Mouse (Mus musculus): ENCODE results near the gene Tgfb1. TPM values are rescaled to one million over a fixed set of nuclear protein-coding genes. Genes with fewer than 3 reads are reported as not detected.

Tgfb1 gene
- polyA plus RNA-seq, 1 experiment = 48.0 TPM

DNA sequence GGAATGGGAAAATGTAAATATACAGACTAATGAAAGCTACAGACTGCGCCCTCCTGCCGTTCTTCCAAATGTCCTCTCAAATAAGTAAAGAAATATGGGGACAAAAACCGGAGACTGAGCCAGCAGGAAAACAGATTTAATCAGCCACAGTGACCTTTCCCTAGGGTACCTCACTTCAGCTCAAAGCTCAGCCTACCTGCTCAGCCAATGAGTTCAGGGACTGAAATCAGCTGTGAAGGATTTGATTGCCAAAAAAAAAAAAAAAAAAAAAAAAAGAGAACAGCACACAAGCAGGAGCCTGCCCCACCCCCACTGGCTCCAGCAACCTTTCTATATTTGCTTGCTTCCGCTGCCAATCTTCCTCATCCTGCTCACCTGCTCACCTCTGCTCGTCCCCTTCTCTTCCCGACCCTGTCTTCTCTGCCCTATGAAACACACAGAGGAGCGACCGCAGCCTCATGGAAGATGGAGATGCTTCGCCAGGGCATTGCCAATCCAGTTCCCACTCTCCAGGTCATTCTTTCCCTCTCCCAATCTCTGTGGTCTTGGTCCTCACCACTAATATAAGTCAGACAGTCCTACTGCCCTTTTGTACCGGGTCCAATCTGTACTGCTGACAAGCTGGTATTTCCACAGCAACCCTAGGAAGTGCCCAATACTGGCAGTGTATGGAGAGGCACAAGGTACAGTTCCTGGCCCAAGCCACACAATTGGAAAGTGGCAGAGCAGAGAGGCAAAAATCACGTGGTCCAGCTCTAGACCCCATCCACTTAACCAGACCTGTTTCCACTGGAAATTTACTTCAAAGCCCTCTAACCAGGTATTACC, 31.0 kb upstream of the Tgfb1 start:
- no peak overlapping the region for H3K27ac ChIP-seq (ENCODE audit: insufficient read depth, low read length)
- H3K4me1 ChIP-seq (ENCODE audit: control insufficient read depth, insufficient read depth, low read length) = no peaks in the 10 kb centered on the region
- no peak overlapping the region for H3K4me3 ChIP-seq (ENCODE audit: insufficient read depth, low read length)
- TF ChIP-seq POLR2A (IDR thresholded peaks at IDR 0.05; ENCODE audit: low read depth, low read length) = no peak
- no peak for TF ChIP-seq CTCF (IDR thresholded peaks at IDR 0.05; ENCODE audit: borderline replicate concordance, insufficient read depth, low read length)

DNA sequence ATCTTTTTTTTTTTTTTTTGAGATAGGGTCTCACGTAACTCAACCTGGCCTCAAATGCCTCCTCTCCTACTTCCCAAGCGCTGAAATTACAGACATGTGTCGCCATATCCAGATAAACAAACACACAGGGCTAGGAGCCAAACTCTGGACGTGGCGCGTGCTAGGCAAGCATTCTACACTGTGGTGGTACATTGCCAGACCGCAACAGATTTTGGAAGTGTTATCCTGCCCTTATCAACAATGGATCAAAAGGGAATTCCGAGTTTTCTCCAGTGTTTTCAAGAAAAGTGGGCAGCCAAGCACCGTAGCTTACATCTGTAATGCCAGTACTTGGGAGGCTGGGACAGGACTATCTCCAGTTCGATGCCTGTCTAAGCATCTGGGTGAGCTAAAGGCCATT, 29.0 kb upstream of the Tgfb1 start:
- no peak for TF ChIP-seq CTCF (IDR thresholded peaks at IDR 0.05; ENCODE audit: borderline replicate concordance, insufficient read depth, low read length)
- TF ChIP-seq POLR2A (IDR thresholded peaks at IDR 0.05; ENCODE audit: low read depth, low read length) = no peak
- no peak overlapping the region for H3K27ac ChIP-seq (ENCODE audit: insufficient read depth, low read length)

DNA sequence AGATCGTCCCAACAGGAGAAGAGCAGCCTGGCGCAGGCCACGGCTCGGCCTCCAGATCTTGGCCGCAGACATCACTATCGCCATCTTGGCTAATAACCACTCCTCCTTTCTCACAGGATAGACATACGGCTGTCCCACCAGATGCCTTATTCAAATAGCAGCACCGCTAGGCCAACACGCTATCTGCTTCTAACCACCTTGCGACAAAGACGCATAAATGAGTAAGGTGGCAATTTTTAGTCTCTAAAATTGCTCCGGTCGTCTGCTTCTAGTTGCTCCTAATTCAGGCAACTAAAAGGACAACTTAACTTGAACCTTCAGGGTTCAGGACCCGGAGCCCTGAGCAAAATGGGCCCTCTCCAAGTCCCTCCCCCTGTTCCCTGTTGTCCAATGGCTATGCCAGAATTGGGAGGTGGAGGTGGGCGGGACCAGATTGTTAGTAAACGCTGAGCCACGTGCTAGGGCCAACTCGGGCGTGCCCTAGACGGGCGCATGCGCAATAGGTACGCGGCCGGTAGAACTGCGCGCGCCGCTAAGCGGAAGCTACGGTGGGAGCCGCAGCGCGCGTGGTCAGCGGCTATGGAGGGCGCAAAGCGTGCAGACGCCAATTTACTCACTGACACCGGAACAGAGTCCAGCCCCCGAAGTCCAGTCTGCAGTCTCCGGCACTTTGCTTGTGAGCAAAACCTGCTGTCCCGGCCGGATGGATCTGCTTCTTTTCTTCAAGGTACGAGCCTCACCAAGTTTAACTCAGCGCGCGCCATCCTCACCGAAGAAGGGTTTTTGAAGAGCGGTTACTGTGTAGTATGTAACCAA, 27.9 kb upstream of the Tgfb1 start, which contains the start of the genes Bckdha and Exosc5:
TSS of gene Bckdha (minus strand) at position 325 of the 816 bp plus-strand sequence.
TSS of gene Exosc5 (plus strand) at position 508 of the 816 bp plus-strand sequence.
- no peaks in the 10 kb centered on the region for H3K4me1 ChIP-seq (ENCODE audit: control insufficient read depth, insufficient read depth, low read length)
- H3K4me3 ChIP-seq (ENCODE audit: insufficient read depth, low read length) = peak within 1 kb of the TSS; percentile 66
- TF ChIP-seq CTCF (IDR thresholded peaks at IDR 0.05; ENCODE audit: borderline replicate concordance, insufficient read depth, low read length) (no peak), POLR2A (IDR thresholded peaks at IDR 0.05; ENCODE audit: low read depth, low read length) (peak; percentile 84)
- H3K27ac ChIP-seq (ENCODE audit: insufficient read depth, low read length) = peak within 1 kb of the TSS; percentile 59

More for the DNA sequence above, 29.0 kb upstream of the Tgfb1 start:
- Histone ChIP-seq H3K4me3 (ENCODE audit: insufficient read depth, low read length) (peak overlapping the region; percentile 63), H3K4me1 (ENCODE audit: control insufficient read depth, insufficient read depth, low read length) (no peaks in the 10 kb centered on the region)

DNA sequence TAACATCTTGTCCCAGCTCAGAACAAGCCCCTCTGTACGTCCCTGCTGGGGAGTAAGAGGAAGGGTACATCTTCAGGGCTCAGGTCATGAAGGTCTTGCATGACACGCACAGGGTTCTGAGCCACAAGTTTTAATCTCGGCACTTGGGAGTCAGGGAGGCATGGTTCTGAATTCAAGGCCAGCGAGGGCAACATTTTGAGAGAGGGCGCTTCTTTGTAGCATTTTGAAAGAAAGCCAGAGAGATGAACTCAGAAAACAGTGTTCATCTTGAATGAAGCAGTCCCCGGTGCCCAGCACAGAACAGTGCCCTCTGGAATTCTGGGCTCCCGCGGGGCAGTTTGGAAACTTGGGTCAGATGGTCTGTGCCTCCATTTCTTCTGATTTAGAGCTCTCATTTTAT, 20.4 kb upstream of the Tgfb1 start:
- no peak overlapping the region for H3K4me3 ChIP-seq (ENCODE audit: insufficient read depth, low read length)
- no peak overlapping the region for H3K27ac ChIP-seq (ENCODE audit: insufficient read depth, low read length)
- TF ChIP-seq CTCF (IDR thresholded peaks at IDR 0.05; ENCODE audit: borderline replicate concordance, insufficient read depth, low read length) (no peak), POLR2A (IDR thresholded peaks at IDR 0.05; ENCODE audit: low read depth, low read length) (no peak)
- H3K4me1 ChIP-seq (ENCODE audit: control insufficient read depth, insufficient read depth, low read length) = no peaks in the 10 kb centered on the region

DNA sequence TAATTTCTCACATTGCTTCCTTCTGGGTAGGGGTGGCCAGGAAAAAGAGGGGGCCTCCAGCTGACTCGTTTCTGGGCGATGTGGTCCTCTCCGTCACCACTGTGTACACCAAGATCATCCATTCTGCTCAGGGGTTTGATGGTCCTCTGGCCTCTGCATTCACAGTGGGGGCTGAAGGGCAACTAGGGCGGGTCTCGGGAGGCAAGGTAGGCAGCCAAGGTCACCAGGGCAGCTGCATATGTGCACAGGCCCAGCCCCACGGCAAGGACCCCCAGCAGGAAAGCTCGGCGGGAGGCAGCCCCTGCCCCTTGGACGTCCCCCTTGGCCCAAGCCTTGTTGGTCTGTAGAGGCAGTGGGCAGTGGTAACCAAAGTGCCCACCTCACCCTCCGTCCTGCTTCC, 17.6 kb upstream of the Tgfb1 start:
- Histone ChIP-seq H3K4me1 (ENCODE audit: control insufficient read depth, insufficient read depth, low read length) (no peaks in the 10 kb centered on the region), H3K27ac (ENCODE audit: insufficient read depth, low read length) (no peak overlapping the region), H3K4me3 (ENCODE audit: insufficient read depth, low read length) (no peak overlapping the region)
- TF ChIP-seq POLR2A (IDR thresholded peaks at IDR 0.05; ENCODE audit: low read depth, low read length) = no peak
- TF ChIP-seq CTCF (IDR thresholded peaks at IDR 0.05; ENCODE audit: borderline replicate concordance, insufficient read depth, low read length) = no peak

DNA sequence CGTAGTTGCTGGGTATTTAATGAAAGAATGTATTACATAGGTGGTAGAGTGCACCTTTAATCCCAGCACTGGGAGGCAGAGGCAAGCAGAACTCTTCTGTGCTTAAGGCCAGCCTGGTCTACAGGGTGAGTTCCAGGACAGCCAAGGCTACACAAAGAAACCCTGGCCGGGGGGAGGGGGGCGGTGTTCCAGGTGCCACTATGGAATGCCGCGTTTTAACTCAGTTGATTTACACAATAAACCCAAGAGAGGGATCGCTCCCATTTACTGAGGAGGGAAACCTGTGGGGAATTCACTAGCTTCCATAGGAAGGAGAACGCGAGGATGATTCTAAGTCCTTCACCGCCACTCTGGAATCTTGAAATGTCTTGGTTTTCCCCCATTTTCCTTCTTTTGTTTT, 17.2 kb upstream of the Tgfb1 start:
- H3K27ac ChIP-seq (ENCODE audit: insufficient read depth, low read length) = no peak overlapping the region
- H3K4me3 ChIP-seq (ENCODE audit: insufficient read depth, low read length) = no peak overlapping the region
- no peaks in the 10 kb centered on the region for H3K4me1 ChIP-seq (ENCODE audit: control insufficient read depth, insufficient read depth, low read length)
- TF ChIP-seq CTCF (IDR thresholded peaks at IDR 0.05; ENCODE audit: borderline replicate concordance, insufficient read depth, low read length) = no peak
- TF ChIP-seq POLR2A (IDR thresholded peaks at IDR 0.05; ENCODE audit: low read depth, low read length) = no peak

DNA sequence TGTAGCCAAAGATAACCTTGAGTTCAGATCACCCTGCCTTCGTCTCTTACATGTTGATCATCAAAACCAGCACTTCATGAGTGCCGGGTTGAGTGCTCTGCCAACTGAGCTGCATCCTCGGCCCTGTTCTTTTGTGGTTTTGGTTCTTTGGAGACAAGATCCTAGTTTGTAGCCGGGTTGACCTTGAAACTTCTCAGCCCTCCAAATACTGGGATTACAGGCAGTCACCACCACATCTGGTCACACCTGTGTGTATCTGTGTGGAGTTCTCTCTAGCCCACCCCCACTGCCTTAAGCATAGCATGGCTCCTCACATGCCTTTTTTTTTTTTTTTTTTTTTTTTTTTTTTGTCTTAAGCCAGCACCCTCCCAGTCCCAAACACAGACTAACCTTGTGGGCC, 16.7 kb upstream of the Tgfb1 start:
- TF ChIP-seq POLR2A (IDR thresholded peaks at IDR 0.05; ENCODE audit: low read depth, low read length) = no peak
- no peak for TF ChIP-seq CTCF (IDR thresholded peaks at IDR 0.05; ENCODE audit: borderline replicate concordance, insufficient read depth, low read length)
- Histone ChIP-seq H3K4me1 (ENCODE audit: control insufficient read depth, insufficient read depth, low read length) (no peaks in the 10 kb centered on the region), H3K4me3 (ENCODE audit: insufficient read depth, low read length) (no peak overlapping the region), H3K27ac (ENCODE audit: insufficient read depth, low read length) (no peak overlapping the region)

DNA sequence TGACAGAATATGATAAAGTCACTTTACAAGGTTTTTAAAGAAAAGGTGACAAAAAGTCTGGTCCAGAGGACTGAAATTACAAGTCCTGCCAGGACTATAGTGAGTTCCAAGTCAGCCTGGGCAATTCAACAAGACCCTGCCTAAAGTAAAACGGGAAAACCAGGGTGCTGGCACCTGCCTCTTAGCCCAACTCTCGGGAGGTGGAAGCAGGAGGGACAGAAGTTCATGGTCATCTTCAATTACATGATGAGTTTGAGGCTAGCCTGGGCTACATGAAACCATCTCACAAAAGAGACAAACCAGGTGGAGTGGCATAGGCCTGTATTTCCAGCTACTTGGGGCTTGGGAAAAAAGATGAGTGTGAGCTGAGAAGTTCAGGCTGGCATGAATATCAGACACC, 15.1 kb upstream of the Tgfb1 start:
- TF ChIP-seq POLR2A (IDR thresholded peaks at IDR 0.05; ENCODE audit: low read depth, low read length) = no peak
- TF ChIP-seq CTCF (IDR thresholded peaks at IDR 0.05; ENCODE audit: borderline replicate concordance, insufficient read depth, low read length) = no peak
- no peak overlapping the region for H3K4me3 ChIP-seq (ENCODE audit: insufficient read depth, low read length)
- H3K4me1 ChIP-seq (ENCODE audit: control insufficient read depth, insufficient read depth, low read length) = no peaks in the 10 kb centered on the region
- no peak overlapping the region for H3K27ac ChIP-seq (ENCODE audit: insufficient read depth, low read length)

DNA sequence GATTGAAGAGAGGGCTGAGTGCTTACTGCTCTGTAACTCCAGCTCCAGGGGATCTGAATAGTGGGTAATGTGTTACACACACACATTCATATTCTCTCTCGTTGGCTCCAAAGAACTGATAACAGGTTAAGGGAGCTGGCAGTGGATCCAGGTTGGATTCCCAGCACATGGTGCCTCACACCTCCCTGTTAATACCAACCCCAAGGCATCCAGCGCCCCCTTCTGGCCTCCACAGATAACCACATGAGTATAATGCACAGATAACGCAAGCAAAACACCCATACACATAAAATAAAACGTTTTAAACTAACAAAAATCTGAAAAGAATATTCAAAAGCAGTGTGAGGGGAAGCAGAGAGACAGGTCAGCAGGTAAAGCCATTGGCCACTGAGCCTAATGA, 14.4 kb upstream of the Tgfb1 start:
- TF ChIP-seq CTCF (IDR thresholded peaks at IDR 0.05; ENCODE audit: borderline replicate concordance, insufficient read depth, low read length) (no peak), POLR2A (IDR thresholded peaks at IDR 0.05; ENCODE audit: low read depth, low read length) (no peak)
- Histone ChIP-seq H3K27ac (ENCODE audit: insufficient read depth, low read length) (no peak overlapping the region), H3K4me1 (ENCODE audit: control insufficient read depth, insufficient read depth, low read length) (no peaks in the 10 kb centered on the region), H3K4me3 (ENCODE audit: insufficient read depth, low read length) (no peak overlapping the region)

DNA sequence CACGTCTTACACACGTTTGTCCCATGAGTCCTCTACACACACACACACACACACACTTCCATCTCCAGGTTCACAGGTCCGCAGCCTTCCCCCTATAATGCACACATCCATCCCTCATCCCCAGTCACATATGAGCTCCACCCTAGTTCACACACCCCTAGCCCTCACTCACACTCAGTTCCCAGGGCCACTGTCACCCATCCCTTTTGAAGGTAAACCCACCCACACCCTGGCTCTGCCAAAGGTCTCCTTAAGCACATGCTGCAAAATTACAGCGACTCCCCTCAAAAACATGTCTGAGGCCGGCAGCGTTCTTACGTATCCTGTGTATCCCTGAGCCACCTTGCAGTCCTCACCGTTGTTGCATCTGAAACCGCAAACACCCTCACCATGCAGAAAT, 12.5 kb upstream of the Tgfb1 start:
- no peak for TF ChIP-seq CTCF (IDR thresholded peaks at IDR 0.05; ENCODE audit: borderline replicate concordance, insufficient read depth, low read length)
- no peak for TF ChIP-seq POLR2A (IDR thresholded peaks at IDR 0.05; ENCODE audit: low read depth, low read length)
- Histone ChIP-seq H3K4me3 (ENCODE audit: insufficient read depth, low read length) (no peak overlapping the region), H3K4me1 (ENCODE audit: control insufficient read depth, insufficient read depth, low read length) (no peaks in the 10 kb centered on the region), H3K27ac (ENCODE audit: insufficient read depth, low read length) (no peak overlapping the region)
